Mouse (Mus musculus): ENCODE data around the gene Mccc2. TPM values are rescaled to one million over a fixed set of nuclear protein-coding genes. Genes with fewer than 3 reads are reported as not detected.
"Not testable (repeated sequence)": the region's sequence is repeated elsewhere in the genome, so short reads cannot be mapped to it uniquely, and the experiment has no call there.

Mccc2 gene
- polyA plus RNA-seq (2012; rRNA removed) (5.4 and 6.9 TPM in 2 replicates), polyA plus RNA-seq (2014; fragmentation: Nextera tagmentation; extraction: Ambion mirVana) (14.7 and 17.6 TPM in 2 replicates)

- DNase-seq (ENCODE audit: low read depth in 3 of 3, low spot score in 3 of 3) (peak; percentile 82 to 84 (median 83)), ATAC-seq (ENCODE audit: insufficient read depth) (peak; percentile 100)
- Histone ChIP-seq H3K4me1 (replicated peaks; ENCODE audit: control insufficient read depth in 2 of 2, insufficient read depth in 2 of 2, low read length in 1 of 2) (peaks cover 9 to 13% of the 10 kb centered on the region in 2 experiments; a peak in 3 of 4 replicates), H3K9me3 (ENCODE audit: control insufficient read depth, low read length) (no peaks in the 10 kb centered on the region), H3K9ac (replicated peaks) (peak within 1 kb of the TSS; percentile 57), H3K36me3 (replicated peaks; ENCODE audit: control insufficient read depth, insufficient read depth, low read depth) (peaks cover 2% of the 10 kb centered on the region), H3K27ac (peak within 1 kb of the TSS; percentile 22; the same call in 1 of the 2 replicates), H3K27me3 (ENCODE audit: control insufficient read depth, insufficient read depth, low read length) (no peaks in the 10 kb centered on the region), H3K4me3 (ENCODE audit: insufficient read depth in 1 of 2, low read depth in 2 of 2, low read length in 2 of 2) (peak within 1 kb of the TSS; percentile 58 to 69), H3K4me2 (ENCODE audit: low read depth) (peak within 1 kb of the TSS; percentile 90)
- TF ChIP-seq EP300 (IDR thresholded peaks at IDR 0.05; ENCODE audit: low read depth), result no peak
- no peak for TF ChIP-seq CTCF (IDR thresholded peaks at IDR 0.05; ENCODE audit: low read depth)
- WGBS (ENCODE audit: insufficient replicate concordance), result 5% methylated on average over 47 of the region's 47 CpGs
Observed at GRCm38 (mm10) chr13:100014906-100015895, at the start of gene Mccc2. Gene Mccc2, minus strand, starts transcription at chr13:100015639.

GRCm38 (mm10) chr13:100063936-100064335 lies 48.5 kb upstream of the Mccc2 start:
- H3K4me2 ChIP-seq (ENCODE audit: low read depth), result no peak overlapping the region
- H3K27me3 ChIP-seq (ENCODE audit: control insufficient read depth, insufficient read depth, low read length), result no peaks in the 10 kb centered on the region
- ATAC-seq (ENCODE audit: insufficient read depth) (no peak), DNase-seq (ENCODE audit: low read depth in 3 of 3, low spot score in 3 of 3) (no peak)
- H3K9me3 ChIP-seq (ENCODE audit: control insufficient read depth, low read length), result no peaks in the 10 kb centered on the region
- peaks cover 51% of the 10 kb centered on the region for H3K36me3 ChIP-seq (replicated peaks; ENCODE audit: control insufficient read depth, insufficient read depth, low read depth)
- no peak for TF ChIP-seq EP300 (IDR thresholded peaks at IDR 0.05; ENCODE audit: low read depth)
- no peak for TF ChIP-seq CTCF (IDR thresholded peaks at IDR 0.05; ENCODE audit: low read depth)
- WGBS (ENCODE audit: insufficient replicate concordance), result 90% methylated on average over 3 of the region's 3 CpGs
- H3K27ac ChIP-seq, result no peak overlapping the region
- no peak overlapping the region for H3K4me3 ChIP-seq (ENCODE audit: insufficient read depth in 1 of 2, low read depth in 2 of 2, low read length in 2 of 2)
- no peak overlapping the region for H3K9ac ChIP-seq (replicated peaks)
- no peaks in the 10 kb centered on the region for H3K4me1 ChIP-seq (replicated peaks; ENCODE audit: control insufficient read depth in 2 of 2, insufficient read depth in 2 of 2, low read length in 1 of 2)

- not testable (repeated sequence) for H3K4me3 ChIP-seq (ENCODE audit: insufficient read depth in 1 of 2, low read depth in 2 of 2, low read length in 2 of 2); DNase-seq (ENCODE audit: low read depth in 3 of 3, low spot score in 3 of 3); H3K27ac ChIP-seq; H3K9me3 ChIP-seq (ENCODE audit: control insufficient read depth, low read length); H3K4me2 ChIP-seq (ENCODE audit: low read depth); H3K9ac ChIP-seq (replicated peaks); ATAC-seq (ENCODE audit: insufficient read depth); H3K27me3 ChIP-seq (ENCODE audit: control insufficient read depth, insufficient read depth, low read length); H3K4me1 ChIP-seq (replicated peaks; ENCODE audit: control insufficient read depth in 2 of 2, insufficient read depth in 2 of 2, low read length in 1 of 2)
- H3K36me3 ChIP-seq (replicated peaks; ENCODE audit: control insufficient read depth, insufficient read depth, low read depth), result peaks cover 73% of the 10 kb centered on the region
- 91% methylated on average over 8 of the region's 8 CpGs for WGBS (ENCODE audit: insufficient replicate concordance)
Observed at GRCm38 (mm10) chr13:100057738-100058137, 42.3 kb upstream of the Mccc2 start.

GRCm38 (mm10) chr13:100026013-100026412 lies 10.6 kb upstream of the Mccc2 start:
- Histone ChIP-seq H3K27ac (no peak overlapping the region), H3K4me2 (ENCODE audit: low read depth) (no peak overlapping the region), H3K9ac (replicated peaks) (no peak overlapping the region), H3K4me1 (replicated peaks; ENCODE audit: control insufficient read depth in 2 of 2, insufficient read depth in 2 of 2, low read length in 1 of 2) (no peaks in the 10 kb centered on the region), H3K36me3 (replicated peaks; ENCODE audit: control insufficient read depth, insufficient read depth, low read depth) (peaks cover 52% of the 10 kb centered on the region), H3K9me3 (ENCODE audit: control insufficient read depth, low read length) (no peaks in the 10 kb centered on the region), H3K4me3 (ENCODE audit: insufficient read depth in 1 of 2, low read depth in 2 of 2, low read length in 2 of 2) (no peak overlapping the region), H3K27me3 (ENCODE audit: control insufficient read depth, insufficient read depth, low read length) (no peaks in the 10 kb centered on the region)
- no peak for TF ChIP-seq CTCF (IDR thresholded peaks at IDR 0.05; ENCODE audit: low read depth)
- no peak for TF ChIP-seq EP300 (IDR thresholded peaks at IDR 0.05; ENCODE audit: low read depth)
- 80% methylated on average over 6 of the region's 6 CpGs for WGBS (ENCODE audit: insufficient replicate concordance)
- DNase-seq (ENCODE audit: low read depth in 3 of 3, low spot score in 3 of 3) (no peak), ATAC-seq (ENCODE audit: insufficient read depth) (no peak)

- Histone ChIP-seq H3K36me3 (replicated peaks; ENCODE audit: control insufficient read depth, insufficient read depth, low read depth) (peaks cover 6% of the 10 kb centered on the region), H3K27ac (no peak overlapping the region), H3K4me3 (ENCODE audit: insufficient read depth in 1 of 2, low read depth in 2 of 2, low read length in 2 of 2) (no peak overlapping the region), H3K4me1 (replicated peaks; ENCODE audit: control insufficient read depth in 2 of 2, insufficient read depth in 2 of 2, low read length in 1 of 2) (peaks cover 9 to 13% of the 10 kb centered on the region in 2 experiments; a peak in 3 of 4 replicates), H3K9me3 (ENCODE audit: control insufficient read depth, low read length) (no peaks in the 10 kb centered on the region), H3K4me2 (ENCODE audit: low read depth) (no peak overlapping the region), H3K9ac (replicated peaks) (no peak overlapping the region), H3K27me3 (ENCODE audit: control insufficient read depth, insufficient read depth, low read length) (no peaks in the 10 kb centered on the region)
- DNase-seq (ENCODE audit: low read depth in 3 of 3, low spot score in 3 of 3) (no peak), ATAC-seq (ENCODE audit: insufficient read depth) (no peak)
- TF ChIP-seq EP300 (IDR thresholded peaks at IDR 0.05; ENCODE audit: low read depth) (no peak), CTCF (IDR thresholded peaks at IDR 0.05; ENCODE audit: low read depth) (no peak)
- 84% methylated on average over 9 of the region's 9 CpGs for WGBS (ENCODE audit: insufficient replicate concordance)
Observed at GRCm38 (mm10) chr13:100016891-100017290, 1.5 kb upstream of the Mccc2 start.

Measured in liver, embryonic 14.5 days (tissue).